Mouse (Mus musculus): ENCODE measurements around the gene Rnf216. TPM values are rescaled to one million over a fixed set of nuclear protein-coding genes. Genes with fewer than 3 reads are reported as not detected.

Gene Rnf216
- polyA plus RNA-seq, 1 experiment, result 17.7 TPM

GRCm38 (mm10) chr5:143057753-143058152 lies 55.0 kb downstream of the Rnf216 start:
- Histone ChIP-seq H3K4me3 (replicated peaks) (no peak overlapping the region), H3K4me1 (peaks cover 89% of the 10 kb centered on the region), H3K9me3 (no peaks in the 10 kb centered on the region), H3K36me3 (replicated peaks; ENCODE audit: low read length) (peaks cover 81% of the 10 kb centered on the region), H3K27me3 (replicated peaks) (no peaks in the 10 kb centered on the region)
- TF ChIP-seq GATA1 (IDR thresholded peaks at IDR 0.05; ENCODE audit: borderline replicate concordance, low read length) (no peak), FLI1 (IDR thresholded peaks at IDR 0.05; ENCODE audit: low read length) (no peak)

GRCm38 (mm10) chr5:143056191-143056880 lies 56.5 kb downstream of the Rnf216 start:
- Histone ChIP-seq H3K27me3 (replicated peaks) (no peaks in the 10 kb centered on the region), H3K4me3 (replicated peaks) (peak overlapping the region; percentile 42), H3K36me3 (replicated peaks; ENCODE audit: low read length) (peaks cover 83% of the 10 kb centered on the region), H3K4me1 (peaks cover 97% of the 10 kb centered on the region), H3K9me3 (no peaks in the 10 kb centered on the region)
- TF ChIP-seq GATA1 (IDR thresholded peaks at IDR 0.05; ENCODE audit: borderline replicate concordance, low read length), result no peak
- TF ChIP-seq FLI1 (IDR thresholded peaks at IDR 0.05; ENCODE audit: low read length), result no peak

- TF ChIP-seq FLI1 (IDR thresholded peaks at IDR 0.05; ENCODE audit: low read length), result no peak
- H3K9me3 ChIP-seq, result no peaks in the 10 kb centered on the region
- peak overlapping the region; percentile 64 for H3K4me3 ChIP-seq (replicated peaks)
- H3K4me1 ChIP-seq, result peaks cover 97% of the 10 kb centered on the region
- H3K36me3 ChIP-seq (replicated peaks; ENCODE audit: low read length), result peaks cover 81% of the 10 kb centered on the region
- H3K27me3 ChIP-seq (replicated peaks), result no peaks in the 10 kb centered on the region
Measured at GRCm38 (mm10) chr5:143055501-143056125, 57.2 kb downstream of the Rnf216 start.

- no peaks in the 10 kb centered on the region for H3K27me3 ChIP-seq (replicated peaks)
- no peak for TF ChIP-seq GATA1 (IDR thresholded peaks at IDR 0.05; ENCODE audit: borderline replicate concordance, low read length)
- peaks cover 98% of the 10 kb centered on the region for H3K4me1 ChIP-seq
- no peak overlapping the region for H3K4me3 ChIP-seq (replicated peaks)
- no peaks in the 10 kb centered on the region for H3K9me3 ChIP-seq
- H3K36me3 ChIP-seq (replicated peaks; ENCODE audit: low read length), result peaks cover 83% of the 10 kb centered on the region
Measured at GRCm38 (mm10) chr5:143054703-143055102, 58.1 kb downstream of the Rnf216 start.

- peaks cover 78% of the 10 kb centered on the region for H3K36me3 ChIP-seq (replicated peaks; ENCODE audit: low read length)
- H3K4me1 ChIP-seq, result peaks cover 98% of the 10 kb centered on the region
- TF ChIP-seq GATA1 (IDR thresholded peaks at IDR 0.05; ENCODE audit: borderline replicate concordance, low read length) (no peak), FLI1 (IDR thresholded peaks at IDR 0.05; ENCODE audit: low read length) (no peak)
- no peaks in the 10 kb centered on the region for H3K9me3 ChIP-seq
- no peaks in the 10 kb centered on the region for H3K27me3 ChIP-seq (replicated peaks)
- no peak overlapping the region for H3K4me3 ChIP-seq (replicated peaks)
Measured at GRCm38 (mm10) chr5:143053132-143053972, 59.4 kb downstream of the Rnf216 start.

GRCm38 (mm10) chr5:143052677-143053076 lies 60.1 kb downstream of the Rnf216 start:
- peaks cover 98% of the 10 kb centered on the region for H3K4me1 ChIP-seq
- H3K27me3 ChIP-seq (replicated peaks), result no peaks in the 10 kb centered on the region
- TF ChIP-seq GATA1 (IDR thresholded peaks at IDR 0.05; ENCODE audit: borderline replicate concordance, low read length) (no peak), FLI1 (IDR thresholded peaks at IDR 0.05; ENCODE audit: low read length) (no peak)
- no peaks in the 10 kb centered on the region for H3K9me3 ChIP-seq
- H3K4me3 ChIP-seq (replicated peaks), result no peak overlapping the region
- peaks cover 77% of the 10 kb centered on the region for H3K36me3 ChIP-seq (replicated peaks; ENCODE audit: low read length)

- Histone ChIP-seq H3K4me1 (peaks cover 98% of the 10 kb centered on the region), H3K27me3 (replicated peaks) (no peaks in the 10 kb centered on the region), H3K9me3 (no peaks in the 10 kb centered on the region), H3K4me3 (replicated peaks) (no peak overlapping the region), H3K36me3 (replicated peaks; ENCODE audit: low read length) (peaks cover 77% of the 10 kb centered on the region)
- TF ChIP-seq FLI1 (IDR thresholded peaks at IDR 0.05; ENCODE audit: low read length) (no peak), GATA1 (IDR thresholded peaks at IDR 0.05; ENCODE audit: borderline replicate concordance, low read length) (no peak)
Measured at GRCm38 (mm10) chr5:143051851-143052250, 60.9 kb downstream of the Rnf216 start.

- Histone ChIP-seq H3K4me1 (peaks cover 96% of the 10 kb centered on the region), H3K4me3 (replicated peaks) (peak overlapping the region; percentile 18), H3K9me3 (no peaks in the 10 kb centered on the region), H3K27me3 (replicated peaks) (no peaks in the 10 kb centered on the region), H3K36me3 (replicated peaks; ENCODE audit: low read length) (peaks cover 85% of the 10 kb centered on the region)
- no peak for TF ChIP-seq FLI1 (IDR thresholded peaks at IDR 0.05; ENCODE audit: low read length)
- TF ChIP-seq GATA1 (IDR thresholded peaks at IDR 0.05; ENCODE audit: borderline replicate concordance, low read length), result no peak
Measured at GRCm38 (mm10) chr5:143050273-143050672, 62.5 kb downstream of the Rnf216 start.

GRCm38 (mm10) chr5:143049746-143050145 lies 63.0 kb downstream of the Rnf216 start:
- Histone ChIP-seq H3K27me3 (replicated peaks) (no peaks in the 10 kb centered on the region), H3K4me1 (peaks cover 96% of the 10 kb centered on the region), H3K36me3 (replicated peaks; ENCODE audit: low read length) (peaks cover 86% of the 10 kb centered on the region), H3K4me3 (replicated peaks) (no peak overlapping the region), H3K9me3 (no peaks in the 10 kb centered on the region)
- TF ChIP-seq FLI1 (IDR thresholded peaks at IDR 0.05; ENCODE audit: low read length), result no peak
- TF ChIP-seq GATA1 (IDR thresholded peaks at IDR 0.05; ENCODE audit: borderline replicate concordance, low read length), result no peak

- Histone ChIP-seq H3K4me3 (replicated peaks) (no peak overlapping the region), H3K4me1 (peaks cover 96% of the 10 kb centered on the region), H3K9me3 (no peaks in the 10 kb centered on the region), H3K36me3 (replicated peaks; ENCODE audit: low read length) (peaks cover 88% of the 10 kb centered on the region), H3K27me3 (replicated peaks) (no peaks in the 10 kb centered on the region)
- TF ChIP-seq GATA1 (IDR thresholded peaks at IDR 0.05; ENCODE audit: borderline replicate concordance, low read length) (no peak), FLI1 (IDR thresholded peaks at IDR 0.05; ENCODE audit: low read length) (no peak)
Measured at GRCm38 (mm10) chr5:143049013-143049385, 63.8 kb downstream of the Rnf216 start.

Data from megakaryocyte, embryonic 14.5 days (primary cell).